Mouse (Mus musculus) ES-Bruce4 (cell line): ENCODE results near the gene Tpcn2. TPM values are rescaled to one million over a fixed set of nuclear protein-coding genes. Genes with fewer than 3 reads are reported as not detected.
A peak's percentile ranks its signal among the peaks of the same experiment; 100 is the strongest.

ENCODE experiments used
- H3K27ac ChIP-seq: 2 replicates; pipeline ENCODE4 v1.5.1; 2012; ENCODE audit warnings: low read length, inconsistent platforms; ENCODE audit not compliant: insufficient read depth
- H3K27me3 ChIP-seq: 2 replicates; pipeline ENCODE4 v1.6.1; 2012; ENCODE audit warnings: mild to moderate bottlenecking, low read length, inconsistent platforms; ENCODE audit not compliant: control insufficient read depth, poor library complexity, insufficient read depth, severe bottlenecking
- H3K36me3 ChIP-seq: 2 replicates; pipeline ENCODE4 v1.6.1; 2012; ENCODE audit warnings: inconsistent platforms, mild to moderate bottlenecking, low read length, moderate library complexity; ENCODE audit not compliant: control insufficient read depth, poor library complexity, insufficient read depth, severe bottlenecking
- H3K4me1 ChIP-seq: one replicate; pipeline ENCODE4 v1.8.1; 2011; ENCODE audit warnings: low read length; ENCODE audit not compliant: control insufficient read depth, insufficient read depth
- H3K4me3 ChIP-seq: 2 replicates; pipeline ENCODE4 v1.5.1; 2011; ENCODE audit warnings: low read depth, mild to moderate bottlenecking, low read length
- H3K9ac ChIP-seq: 2 replicates; pipeline ENCODE4 v1.6.1; 2012; ENCODE audit warnings: low read depth, mild to moderate bottlenecking, inconsistent platforms; ENCODE audit not compliant: poor library complexity, severe bottlenecking
- H3K9me3 ChIP-seq: replicated peaks from 2 replicates; pipeline ENCODE4 v1.6.1; 2012; ENCODE audit warnings: mild to moderate bottlenecking, low read length, inconsistent platforms; ENCODE audit not compliant: control insufficient read depth, poor library complexity, insufficient read depth, severe bottlenecking
- CTCF ChIP-seq: IDR thresholded peaks from one replicate; pipeline ENCODE4 v1.8.1; 2011; ENCODE audit warnings: low read depth, low read length
- EP300 ChIP-seq: IDR thresholded peaks from 2 replicates; pipeline ENCODE4 v1.6.1; 2011; ENCODE audit warnings: low read depth, low read length; ENCODE audit not compliant: insufficient read depth
- POLR2A ChIP-seq: IDR thresholded peaks from one replicate; pipeline ENCODE4 v1.8.1; 2011; ENCODE audit warnings: low read length; ENCODE audit not compliant: insufficient read depth
- polyA plus RNA-seq: library from polyadenylated mRNA; stranded (reverse); fragments of >200 nt; gene quantifications from 2 replicates; pipeline ENCODE4 v1.2.4, GENCODE M21; 2011; ENCODE audit warnings: low read depth; ENCODE audit not compliant: missing spikeins, insufficient read depth, insufficient read length

Gene Tpcn2
- polyA plus RNA-seq, 1 experiment: 11.0 TPM

DNA sequence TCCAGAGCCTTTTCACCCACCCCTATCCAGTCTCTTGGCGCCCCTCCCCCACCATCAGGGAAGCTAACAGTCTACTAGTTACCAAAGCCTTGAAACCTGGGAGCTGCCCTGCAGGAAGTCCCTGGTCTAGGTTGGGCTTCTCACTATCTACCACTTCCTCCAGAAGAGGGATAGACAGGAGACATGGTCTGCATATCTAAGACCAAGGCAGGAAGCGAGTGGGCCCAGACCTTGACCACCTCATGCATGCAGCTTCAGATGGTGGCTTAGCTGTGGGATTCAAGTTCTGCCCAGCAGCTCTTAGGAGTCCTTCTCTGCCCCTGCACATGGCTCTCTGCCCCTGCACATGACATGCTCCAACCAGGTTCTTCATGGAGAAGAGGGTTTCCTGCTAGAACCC is 34.9 kb downstream of the Tpcn2 start:
- no peaks in the 10 kb centered on the region for H3K36me3 ChIP-seq
- H3K27me3 ChIP-seq: no peaks in the 10 kb centered on the region
- H3K27ac ChIP-seq: no peak overlapping the region
- TF ChIP-seq EP300: no peak
- no peak overlapping the region for H3K9ac ChIP-seq
- no peak overlapping the region for H3K4me3 ChIP-seq
- no peaks in the 10 kb centered on the region for H3K4me1 ChIP-seq
- H3K9me3 ChIP-seq: no peaks in the 10 kb centered on the region

DNA sequence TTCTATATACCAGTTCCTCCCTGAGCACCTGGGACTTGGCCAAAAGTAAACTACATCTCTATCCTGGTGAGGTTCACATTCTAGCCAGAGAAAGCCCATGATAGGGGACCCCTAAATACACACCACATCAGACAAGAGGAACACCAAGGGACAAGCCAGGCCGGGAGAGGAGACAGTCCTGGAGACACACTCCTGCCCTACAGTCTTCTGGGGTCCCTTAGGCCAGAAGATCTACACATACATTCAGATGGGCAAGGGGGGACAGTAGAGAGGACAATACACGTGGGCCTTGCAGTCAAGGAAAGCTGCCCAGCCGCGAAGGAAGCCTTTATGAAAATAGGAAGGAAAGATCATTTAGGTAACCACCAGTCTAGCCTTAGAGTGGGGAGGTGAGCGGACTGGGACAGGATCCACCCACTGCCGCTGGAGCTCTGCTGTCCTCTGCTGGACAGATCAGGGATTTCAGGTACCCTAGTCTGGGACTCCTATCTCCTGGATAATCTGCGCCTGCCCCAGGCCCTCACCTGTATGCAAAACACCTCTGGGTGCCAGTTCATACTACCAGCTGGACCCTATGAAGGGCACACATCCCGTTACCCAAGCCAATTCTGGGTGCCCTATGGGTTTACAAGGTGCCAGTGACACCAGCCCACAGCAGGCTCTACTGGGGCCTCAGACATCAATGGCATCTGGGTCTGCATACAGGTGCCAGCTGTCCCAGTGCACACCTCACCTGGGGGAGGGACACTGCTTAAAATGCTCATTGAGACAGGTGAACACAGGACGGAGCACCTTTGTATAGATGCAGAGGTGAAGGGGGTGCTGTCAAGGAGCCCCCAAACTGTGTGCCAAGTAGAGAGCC is 40.7 kb downstream of the Tpcn2 start:
- Histone ChIP-seq H3K4me3 (no peak overlapping the region), H3K36me3 (no peaks in the 10 kb centered on the region), H3K4me1 (no peaks in the 10 kb centered on the region), H3K9me3 (no peaks in the 10 kb centered on the region), H3K27me3 (no peaks in the 10 kb centered on the region), H3K27ac (no peak overlapping the region), H3K9ac (no peak overlapping the region)
- no peak for TF ChIP-seq POLR2A
- TF ChIP-seq CTCF: peak; percentile 97
- TF ChIP-seq EP300: 0 out of 2 replicates have a peak, but pooled peaks have one; percentile 30

DNA sequence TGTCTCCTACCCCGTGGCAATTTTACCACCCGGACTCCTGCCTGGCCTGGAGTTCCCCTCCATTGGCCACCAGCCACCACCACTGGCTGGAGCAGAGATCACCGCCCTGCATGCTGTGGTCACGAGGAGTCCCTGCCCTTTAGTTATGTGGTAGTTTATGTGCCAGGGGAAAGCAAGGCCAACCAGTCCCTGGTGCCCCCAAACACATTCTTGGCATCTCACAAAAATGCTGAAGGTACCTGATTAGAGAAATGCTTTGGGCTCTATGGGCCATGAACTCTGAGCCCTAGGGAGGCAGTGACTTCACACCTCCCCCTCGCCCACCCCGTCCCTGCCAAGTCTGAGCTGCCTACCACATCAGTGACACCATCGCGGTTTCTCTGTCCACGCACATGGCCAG is 41.8 kb downstream of the Tpcn2 start:
- Histone ChIP-seq H3K4me1 (no peaks in the 10 kb centered on the region), H3K9ac (no peak overlapping the region), H3K36me3 (no peaks in the 10 kb centered on the region), H3K27me3 (no peaks in the 10 kb centered on the region), H3K27ac (no peak overlapping the region), H3K4me3 (no peak overlapping the region), H3K9me3 (no peaks in the 10 kb centered on the region)
- TF ChIP-seq POLR2A (no peak), EP300 (no peak), CTCF (no peak)

DNA sequence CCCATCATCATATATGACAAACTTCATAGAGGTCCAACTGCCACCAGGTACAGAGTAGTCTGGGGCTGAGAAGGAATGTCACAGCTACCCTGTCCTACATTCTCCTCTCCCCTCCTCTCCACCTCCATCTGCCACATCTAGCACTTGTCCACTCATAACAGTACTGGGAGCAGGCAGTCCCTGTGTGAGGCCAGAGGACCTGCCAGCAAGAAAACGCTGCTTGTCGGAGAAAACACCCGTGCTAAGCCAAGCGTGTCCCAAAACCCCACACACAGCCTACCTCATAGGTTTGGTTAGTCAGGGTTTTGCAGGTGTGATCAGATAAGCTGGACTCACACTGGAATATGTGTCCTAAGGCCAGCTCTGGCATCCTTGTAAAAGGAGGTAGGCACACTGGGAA is 42.9 kb downstream of the Tpcn2 start:
- no peak overlapping the region for H3K4me3 ChIP-seq
- no peak overlapping the region for H3K27ac ChIP-seq
- TF ChIP-seq CTCF (no peak), POLR2A (no peak), EP300 (no peak)
- no peaks in the 10 kb centered on the region for H3K9me3 ChIP-seq
- no peaks in the 10 kb centered on the region for H3K4me1 ChIP-seq
- H3K36me3 ChIP-seq: no peaks in the 10 kb centered on the region
- no peak overlapping the region for H3K9ac ChIP-seq
- no peaks in the 10 kb centered on the region for H3K27me3 ChIP-seq

DNA sequence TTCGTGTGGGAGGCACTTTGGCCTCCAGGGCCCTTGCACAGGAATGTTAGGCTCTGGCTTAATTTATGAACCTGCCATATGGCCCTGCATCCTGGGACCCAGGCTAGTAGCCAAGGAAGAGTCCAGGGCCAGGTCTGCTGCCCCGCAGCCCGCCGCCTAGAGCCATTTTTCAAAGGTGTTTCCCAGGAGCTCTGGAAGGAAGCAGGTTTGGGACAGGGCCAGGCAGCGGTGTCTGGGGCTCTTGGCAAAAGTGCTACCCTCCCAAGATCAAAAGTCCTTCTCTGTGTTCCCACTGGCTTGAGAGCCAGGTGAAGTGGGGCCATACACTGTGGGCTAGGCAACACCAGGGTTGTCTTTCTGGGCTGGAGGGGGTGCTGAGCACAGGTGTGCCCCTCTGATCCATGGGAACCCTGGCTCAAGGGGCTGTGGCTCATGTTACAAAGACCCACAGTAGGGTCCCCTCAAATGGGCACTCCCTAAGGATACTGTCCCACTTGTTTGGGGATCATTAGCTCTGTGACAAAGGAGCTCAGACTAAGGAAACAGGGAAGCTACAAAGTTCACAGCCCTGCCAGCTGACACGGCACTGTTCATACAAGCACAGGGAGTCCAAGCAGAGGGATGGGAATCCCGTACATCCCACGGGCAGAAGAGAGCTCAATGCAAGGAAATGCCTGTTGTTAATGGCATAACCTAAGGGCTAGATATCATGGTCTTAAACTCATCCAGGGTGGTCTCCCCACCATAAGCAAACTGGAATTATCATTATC is 43.9 kb downstream of the Tpcn2 start:
- Histone ChIP-seq H3K4me1 (no peaks in the 10 kb centered on the region), H3K27me3 (no peaks in the 10 kb centered on the region), H3K4me3 (no peak overlapping the region), H3K9ac (no peak overlapping the region), H3K9me3 (no peaks in the 10 kb centered on the region), H3K27ac (no peak overlapping the region), H3K36me3 (no peaks in the 10 kb centered on the region)
- TF ChIP-seq CTCF: no peak
- no peak for TF ChIP-seq EP300
- TF ChIP-seq POLR2A: no peak

DNA sequence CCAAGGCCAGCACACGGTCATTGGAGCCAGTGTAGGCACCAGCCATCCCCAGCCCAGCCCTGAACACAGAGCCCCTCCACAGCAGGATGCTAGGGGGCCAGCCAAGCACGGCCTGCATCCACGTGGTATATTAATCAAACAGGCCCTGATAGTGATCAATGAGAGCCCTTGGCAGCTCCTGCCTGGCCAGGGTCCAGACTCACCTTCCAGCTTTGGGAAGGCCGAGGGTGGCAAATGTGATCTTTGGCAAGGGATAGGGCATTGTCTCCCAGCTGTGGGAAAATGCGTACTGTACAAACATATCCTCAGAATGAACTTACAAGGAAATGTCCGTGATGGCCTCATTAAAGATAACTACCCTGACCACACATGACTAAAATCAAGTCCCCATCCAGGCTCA is 44.7 kb downstream of the Tpcn2 start:
- H3K4me1 ChIP-seq: no peaks in the 10 kb centered on the region
- H3K9me3 ChIP-seq: no peaks in the 10 kb centered on the region
- no peak overlapping the region for H3K4me3 ChIP-seq
- no peak overlapping the region for H3K9ac ChIP-seq
- H3K36me3 ChIP-seq: no peaks in the 10 kb centered on the region
- H3K27me3 ChIP-seq: no peaks in the 10 kb centered on the region
- TF ChIP-seq POLR2A: no peak
- TF ChIP-seq CTCF: no peak
- TF ChIP-seq EP300: no peak
- H3K27ac ChIP-seq: no peak overlapping the region
